Mouse (Mus musculus) heart, embryonic 12.5 days (tissue): ENCODE results near the gene Olfr1020. TPM values are rescaled to one million over a fixed set of nuclear protein-coding genes. Genes with fewer than 3 reads are reported as not detected.

Source experiments
- ATAC-seq: fragments of 200-750 bp; cut with Nextera tagmentation; 2 replicates; pipeline ENCODE4 v1.8.0; 2017; ENCODE audit warnings: moderate TSS enrichment, moderate library complexity; ENCODE audit not compliant: insufficient number of reproducible peaks, low FRiP score
- H3K27ac ChIP-seq: fragments of 300-500 bp; sonication (generic); 2 replicates; pipeline ENCODE4 v1.5.1; 2016; ENCODE audit warnings: mild to moderate bottlenecking, moderate library complexity; ENCODE audit not compliant: poor library complexity, severe bottlenecking
- H3K27me3 ChIP-seq: fragments of 300-500 bp; sonication (generic); replicated peaks from 2 replicates; pipeline ENCODE4 v1.6.1; 2016; ENCODE audit warnings: mild to moderate bottlenecking, moderate library complexity
- H3K36me3 ChIP-seq: fragments of 300-500 bp; sonication (generic); 2 replicates; pipeline ENCODE4 v1.6.1; 2016; ENCODE audit warnings: mild to moderate bottlenecking, moderate library complexity
- H3K4me1 ChIP-seq: fragments of 300-500 bp; sonication (generic); replicated peaks from 2 replicates; pipeline ENCODE4 v1.6.1; 2016; ENCODE audit warnings: mild to moderate bottlenecking
- H3K4me2 ChIP-seq: fragments of 300-500 bp; sonication (generic); 2 replicates; pipeline ENCODE4 v1.6.1; 2016; ENCODE audit warnings: mild to moderate bottlenecking, moderate library complexity
- H3K4me3 ChIP-seq: fragments of 300-500 bp; sonication (generic); 2 replicates; pipeline ENCODE4 v1.5.1; 2016; ENCODE audit warnings: mild to moderate bottlenecking
- H3K9ac ChIP-seq: fragments of 300-500 bp; sonication (generic); 2 replicates; pipeline ENCODE4 v1.6.1; 2016; ENCODE audit warnings: mild to moderate bottlenecking, moderate library complexity
- H3K9me3 ChIP-seq: fragments of 300-500 bp; sonication (generic); replicated peaks from 2 replicates; pipeline ENCODE4 v1.6.1; 2016; ENCODE audit warnings: mild to moderate bottlenecking, moderate library complexity
- WGBS: fragments of 180-500 bp; shearing (Covaris S2); methylation state at CpG from one replicate; pipeline ENCODE4 v1.1.7; 2016; 5-methylcytosine and 5-hydroxymethylcytosine counted together
- polyA plus RNA-seq: library from polyadenylated mRNA; unstranded; fragments of >200 nt; fragmentation: Nextera tagmentation; extraction: Ambion mirVana; gene quantifications from 2 replicates; pipeline ENCODE4 v1.2.1, GENCODE M21; 2016

Gene Olfr1020
- polyA plus RNA-seq = not detected in 2 replicates

DNA sequence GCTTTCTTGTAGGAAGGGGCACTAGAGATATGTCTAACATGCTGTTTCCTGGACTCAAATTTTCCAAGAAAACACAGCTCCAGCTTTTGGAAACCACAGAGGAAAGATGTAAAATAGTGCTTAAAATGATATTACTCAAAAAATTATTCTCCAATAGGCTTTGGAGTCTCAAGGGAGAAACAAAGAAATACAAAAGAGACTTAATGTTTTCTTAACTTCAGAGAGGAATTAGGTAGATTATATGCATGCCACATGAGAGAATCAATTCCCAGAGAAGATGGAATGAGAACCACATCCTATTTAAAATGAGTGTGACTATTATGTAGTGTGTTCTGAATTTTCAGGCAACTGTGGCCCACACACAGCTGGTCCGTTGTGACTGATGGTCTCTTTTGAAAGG, at the start of gene Olfr1020:
Gene Olfr1020 (plus strand): TSS at position 301 of the 400 bp plus-strand sequence.
- Histone ChIP-seq H3K4me3 (no peak within 1 kb of the TSS), H3K4me1 (no peaks in the 10 kb centered on the region), H3K27ac (no peak within 1 kb of the TSS), H3K9ac (no peak within 1 kb of the TSS), H3K9me3 (no peaks in the 10 kb centered on the region), H3K36me3 (no peaks in the 10 kb centered on the region), H3K4me2 (no peak within 1 kb of the TSS), H3K27me3 (no peaks in the 10 kb centered on the region)
- 75% methylated on average over 1 of the region's 1 CpGs for WGBS
- no peak for ATAC-seq

DNA sequence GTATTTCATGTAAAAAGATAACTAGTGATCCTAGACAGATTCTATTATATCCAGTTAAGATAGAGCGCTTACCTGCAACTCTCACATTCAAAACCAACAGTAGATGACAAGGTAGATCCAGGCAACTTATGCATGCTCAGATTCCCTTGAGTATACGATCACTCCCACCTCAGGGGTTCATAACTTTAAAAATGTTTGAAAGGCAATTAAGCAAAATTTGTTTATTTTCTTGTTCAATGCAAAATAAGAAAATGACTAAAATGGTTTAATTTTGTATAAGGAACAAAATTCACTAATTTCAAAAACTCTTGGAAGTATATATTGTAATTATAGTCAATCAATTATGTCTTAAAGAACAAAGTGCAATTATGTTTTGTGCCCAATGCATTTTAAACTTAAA, 44.4 kb upstream of the Olfr1020 start, which contains the start of gene Olfr1016:
Gene Olfr1016 (minus strand): TSS at position 101 of the 400 bp plus-strand sequence.
- no peaks in the 10 kb centered on the region for H3K4me1 ChIP-seq
- WGBS = 80% methylated on average over 2 of the region's 2 CpGs

DNA sequence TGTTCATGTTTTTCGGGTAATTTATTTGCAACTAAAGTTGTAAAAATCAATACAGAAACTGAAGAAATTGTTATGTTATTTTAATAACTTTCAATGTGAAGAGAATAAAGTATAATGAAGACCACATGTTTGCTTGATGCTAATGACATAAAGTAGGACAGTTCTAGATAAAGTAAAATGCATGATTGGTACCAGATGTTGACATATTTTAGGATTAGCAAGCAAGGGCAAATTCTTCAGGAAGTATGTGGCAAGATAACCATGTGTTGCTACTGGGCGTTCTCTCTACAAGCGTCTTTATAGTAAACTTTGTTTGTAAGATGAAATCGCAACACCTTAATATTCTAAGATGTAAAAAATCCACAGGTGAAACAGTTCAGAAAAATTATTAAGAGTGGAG, 42.3 kb upstream of the Olfr1020 start:
- H3K27ac ChIP-seq = no peak overlapping the region
- H3K9me3 ChIP-seq = no peaks in the 10 kb centered on the region
- H3K4me2 ChIP-seq = no peak overlapping the region
- ATAC-seq = no peak
- H3K36me3 ChIP-seq = no peaks in the 10 kb centered on the region
- 63% methylated on average over 4 of the region's 4 CpGs for WGBS
- H3K4me1 ChIP-seq = no peaks in the 10 kb centered on the region
- H3K4me3 ChIP-seq = no peak overlapping the region
- H3K27me3 ChIP-seq = no peaks in the 10 kb centered on the region
- no peak overlapping the region for H3K9ac ChIP-seq

More for the DNA sequence above, 44.4 kb upstream of the Olfr1020 start, which contains the start of gene Olfr1016:
- Histone ChIP-seq H3K9me3 (no peaks in the 10 kb centered on the region), H3K27ac (no peak within 1 kb of the TSS), H3K4me2 (no peak within 1 kb of the TSS), H3K27me3 (no peaks in the 10 kb centered on the region), H3K4me3 (no peak within 1 kb of the TSS), H3K9ac (no peak within 1 kb of the TSS), H3K36me3 (no peaks in the 10 kb centered on the region)
- ATAC-seq = no peak

DNA sequence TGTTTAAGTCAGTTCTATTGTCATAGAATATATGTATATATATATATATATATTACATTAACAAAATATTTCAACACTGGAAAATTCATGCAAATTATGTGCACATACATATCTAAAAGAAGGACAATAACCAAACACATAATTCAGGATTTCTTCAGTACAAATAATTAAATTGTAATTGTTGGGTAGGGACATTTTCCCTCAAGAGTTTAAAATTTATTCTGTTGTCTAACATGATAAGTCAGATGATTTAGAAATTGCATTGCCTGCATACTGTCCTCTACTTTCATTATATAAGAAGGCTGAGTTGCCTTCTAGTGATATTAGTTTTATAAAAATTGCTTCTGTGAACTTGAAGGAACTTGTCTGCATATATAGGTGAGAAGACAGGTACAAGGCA, 28.7 kb upstream of the Olfr1020 start, which contains the start of gene Olfr1018:
Gene Olfr1018 (plus strand): TSS at position 301 of the 400 bp plus-strand sequence.
- H3K27me3 ChIP-seq = no peaks in the 10 kb centered on the region
- H3K36me3 ChIP-seq = no peaks in the 10 kb centered on the region
- no peak within 1 kb of the TSS for H3K4me2 ChIP-seq
- H3K9ac ChIP-seq = no peak within 1 kb of the TSS
- H3K4me3 ChIP-seq = no peak within 1 kb of the TSS
- no peaks in the 10 kb centered on the region for H3K4me1 ChIP-seq
- ATAC-seq = no peak
- H3K9me3 ChIP-seq = no peaks in the 10 kb centered on the region
- H3K27ac ChIP-seq = no peak within 1 kb of the TSS

DNA sequence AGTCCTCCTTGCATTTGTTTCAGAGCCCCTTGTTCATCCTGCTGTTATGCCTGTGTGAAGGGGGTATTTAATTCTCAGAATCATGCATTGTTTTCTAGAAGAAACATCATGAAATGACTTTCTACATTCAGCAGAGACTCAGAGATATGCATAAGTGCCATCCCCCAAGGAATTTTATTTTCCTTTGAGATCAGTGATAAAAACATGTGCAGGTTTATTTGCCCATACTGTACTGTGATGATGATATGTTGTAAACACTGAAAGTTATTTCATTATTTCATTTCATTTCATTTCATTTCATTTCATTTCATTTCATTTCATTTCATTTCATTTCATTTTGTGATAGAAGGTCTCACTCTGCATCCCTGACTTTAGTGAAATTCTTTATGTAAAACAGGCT, 1.4 kb upstream of the Olfr1020 start, which contains the start of gene Olfr1019:
Gene Olfr1019 (minus strand): TSS at position 101 of the 400 bp plus-strand sequence.
- Histone ChIP-seq H3K4me2 (no peak within 1 kb of the TSS), H3K27ac (no peak within 1 kb of the TSS), H3K27me3 (no peaks in the 10 kb centered on the region), H3K9me3 (no peaks in the 10 kb centered on the region), H3K4me1 (no peaks in the 10 kb centered on the region), H3K9ac (no peak within 1 kb of the TSS), H3K4me3 (no peak within 1 kb of the TSS), H3K36me3 (no peaks in the 10 kb centered on the region)
- no peak for ATAC-seq

DNA sequence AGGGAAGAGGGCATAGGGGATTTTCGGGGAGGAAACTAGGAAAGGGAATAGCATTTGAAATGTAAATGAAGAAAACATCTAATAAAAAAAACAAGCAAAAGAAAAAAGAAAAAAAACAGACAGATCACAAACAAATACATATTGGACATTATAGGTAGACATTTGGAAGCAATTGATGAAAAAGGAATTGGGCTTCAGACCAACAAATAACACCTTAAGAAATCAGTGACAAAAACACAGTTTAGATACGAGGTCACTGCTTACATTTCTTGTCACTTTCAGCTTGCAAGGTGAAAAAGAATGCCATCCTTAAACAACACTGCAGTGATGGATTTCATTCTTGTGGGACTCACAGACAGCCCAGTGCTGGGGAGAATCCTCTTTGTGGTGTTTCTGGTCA, 21.5 kb downstream of the Olfr1020 start, which contains the start of gene Olfr1022:
Gene Olfr1022 (plus strand): TSS at position 301 of the 400 bp plus-strand sequence.
- WGBS = 55% methylated on average over 2 of the region's 2 CpGs
- no peaks in the 10 kb centered on the region for H3K9me3 ChIP-seq
- H3K27me3 ChIP-seq = no peaks in the 10 kb centered on the region
- no peak within 1 kb of the TSS for H3K4me3 ChIP-seq
- no peak within 1 kb of the TSS for H3K4me2 ChIP-seq
- no peak for ATAC-seq
- H3K4me1 ChIP-seq = no peaks in the 10 kb centered on the region
- H3K27ac ChIP-seq = no peak within 1 kb of the TSS
- H3K36me3 ChIP-seq = no peaks in the 10 kb centered on the region
- no peak within 1 kb of the TSS for H3K9ac ChIP-seq

DNA sequence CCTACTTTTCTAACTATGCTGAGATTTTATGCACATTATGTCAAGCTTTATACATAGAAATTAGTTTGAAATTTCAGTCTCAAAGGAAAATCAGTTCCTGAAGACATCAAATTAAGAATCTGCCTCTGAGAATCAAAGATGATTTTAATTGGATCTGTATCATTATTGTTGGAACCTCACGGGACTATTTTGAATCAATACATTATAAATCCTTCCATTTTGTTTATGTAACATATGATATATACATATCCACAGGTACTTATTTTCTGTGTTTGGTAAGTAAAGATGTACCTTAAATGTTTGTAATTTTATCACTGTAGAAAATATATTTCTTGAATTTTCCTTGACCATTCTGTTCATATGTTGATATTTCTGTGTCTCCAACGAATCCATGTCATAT, 38.5 kb downstream of the Olfr1020 start, which contains the start of gene Olfr1023:
Gene Olfr1023 (plus strand): TSS at position 301 of the 400 bp plus-strand sequence.
- no peak within 1 kb of the TSS for H3K4me3 ChIP-seq
- 71% methylated on average over 2 of the region's 2 CpGs for WGBS

More for the DNA sequence above, 38.5 kb downstream of the Olfr1020 start, which contains the start of gene Olfr1023:
- no peak within 1 kb of the TSS for H3K27ac ChIP-seq
- no peaks in the 10 kb centered on the region for H3K4me1 ChIP-seq
- ATAC-seq = no peak
- no peaks in the 10 kb centered on the region for H3K27me3 ChIP-seq
- H3K4me2 ChIP-seq = no peak within 1 kb of the TSS
- H3K9me3 ChIP-seq = no peaks in the 10 kb centered on the region
- H3K36me3 ChIP-seq = no peaks in the 10 kb centered on the region
- no peak within 1 kb of the TSS for H3K9ac ChIP-seq

Other genes starting within 250 kb of the Olfr1020 start
- gene Olfr1000, start 235.1 kb upstream of the Olfr1020 start, polyA plus RNA-seq = not detected in 2 replicates
- not detected in 2 replicates for gene Olfr1002, start 196.3 kb upstream of the Olfr1020 start, polyA plus RNA-seq
- gene Olfr154, start 182.6 kb upstream of the Olfr1020 start, polyA plus RNA-seq = not detected in 2 replicates
- not detected in 2 replicates for gene Olfr1006, start 168.3 kb upstream of the Olfr1020 start, polyA plus RNA-seq
- not detected in 2 replicates for gene Olfr1008, start 157.6 kb upstream of the Olfr1020 start, polyA plus RNA-seq
- gene Olfr1009, start 131.6 kb upstream of the Olfr1020 start, polyA plus RNA-seq = not detected in 2 replicates
- not detected in 2 replicates for gene Olfr1012, start 84.3 kb upstream of the Olfr1020 start, polyA plus RNA-seq
- not detected in 2 replicates for gene Olfr1013, start 79.9 kb upstream of the Olfr1020 start, polyA plus RNA-seq
- not detected in 2 replicates for gene Olfr1014, start 74.3 kb upstream of the Olfr1020 start, polyA plus RNA-seq
- not detected in 2 replicates for gene Olfr1015, start 65.0 kb upstream of the Olfr1020 start, polyA plus RNA-seq
- gene Olfr1016, start 44.5 kb upstream of the Olfr1020 start, polyA plus RNA-seq = not detected in 2 replicates
- not detected in 2 replicates for gene Olfr1018, start 28.6 kb upstream of the Olfr1020 start, polyA plus RNA-seq
- gene Olfr1019, start 1.5 kb upstream of the Olfr1020 start, polyA plus RNA-seq = not detected in 2 replicates
- not detected in 2 replicates for gene Olfr1022, start 21.6 kb downstream of the Olfr1020 start, polyA plus RNA-seq
- gene Olfr1023, start 38.6 kb downstream of the Olfr1020 start, polyA plus RNA-seq = not detected in 2 replicates
- not detected in 2 replicates for gene Olfr1024, start 58.0 kb downstream of the Olfr1020 start, polyA plus RNA-seq
- gene Olfr1025-ps1, start 68.2 kb downstream of the Olfr1020 start, polyA plus RNA-seq = not detected in 2 replicates
- gene Olfr1026, start 74.5 kb downstream of the Olfr1020 start, polyA plus RNA-seq = not detected in 2 replicates
- gene Olfr1028, start 103.4 kb downstream of the Olfr1020 start, polyA plus RNA-seq = not detected in 2 replicates
- gene Olfr1029, start 126.9 kb downstream of the Olfr1020 start, polyA plus RNA-seq = not detected in 2 replicates
- not detected in 2 replicates for gene Olfr1030, start 132.2 kb downstream of the Olfr1020 start, polyA plus RNA-seq
- gene Olfr1031, start 143.3 kb downstream of the Olfr1020 start, polyA plus RNA-seq = not detected in 2 replicates
- gene Olfr1032, start 158.5 kb downstream of the Olfr1020 start, polyA plus RNA-seq = not detected in 2 replicates
- gene Olfr1033, start 173.6 kb downstream of the Olfr1020 start, polyA plus RNA-seq = 1.3 and 1.4 TPM in 2 replicates
- not detected in 2 replicates for gene Olfr1034, start 198.8 kb downstream of the Olfr1020 start, polyA plus RNA-seq
- gene Olfr1036, start 227.0 kb downstream of the Olfr1020 start, polyA plus RNA-seq = not detected in 2 replicates
- not detected in 2 replicates for gene Olfr1037, start 240.4 kb downstream of the Olfr1020 start, polyA plus RNA-seq